Mouse (Mus musculus): ENCODE measurements at regions not wholly inside any gene's neighbourhood (a gene's known extent, or its start where the extent isn't known, plus 50 kb on each side); places are given as distances from the start of the nearest gene placed in this dataset.

GRCm38 (mm10) chr1:104584123-104584522 lies 184.2 kb upstream of the Cdh20 start:
- TF ChIP-seq CTCF (IDR thresholded peaks at IDR 0.05; ENCODE audit: low read depth, low read length) (no peak), EP300 (IDR thresholded peaks at IDR 0.05; ENCODE audit: insufficient read depth, low read depth, low read length) (no peak), POLR2A (IDR thresholded peaks at IDR 0.05; ENCODE audit: insufficient read depth, low read length) (no peak)

Measured in ES-Bruce4 (cell line).